Mouse (Mus musculus): ENCODE measurements around the gene Gzmb. TPM values are rescaled to one million over a fixed set of nuclear protein-coding genes. Genes with fewer than 3 reads are reported as not detected.

The Gzmb gene
- total RNA-seq, 2 experiments from 2014 or later, result 0.20 to 0.33 TPM

Other genes starting within 250 kb of the Gzmb start
- not detected for gene Mcpt1, start 244.3 kb downstream of the Gzmb start, total RNA-seq (2021)
- gene Mcpt9, start 231.8 kb downstream of the Gzmb start, total RNA-seq (2021), result not detected
- not detected for gene Mcpt2, start 220.2 kb downstream of the Gzmb start, total RNA-seq (2021)
- gene Mcpt4, start 199.9 kb downstream of the Gzmb start, total RNA-seq (2021), result 1 to 10 TPM; 2.2 to 2.8 TPM
- not detected for gene Mcpt8, start 177.0 kb downstream of the Gzmb start, total RNA-seq (2021)
- gene Ctsg, start 159.7 kb downstream of the Gzmb start, total RNA-seq (2021), result not detected
- gene Gzme, start 141.6 kb downstream of the Gzmb start, total RNA-seq (2021), result not detected
- gene Gzmd, start 129.7 kb downstream of the Gzmb start, total RNA-seq (2021), result not detected
- not detected for gene Gzmg, start 102.7 kb downstream of the Gzmb start, total RNA-seq (2021)
- not detected for gene Gzmn, start 87.7 kb downstream of the Gzmb start, total RNA-seq (2021)
- gene Gzmf, start 50.8 kb downstream of the Gzmb start, total RNA-seq (2021), result not detected
- not detected for gene Gzmc, start 27.6 kb downstream of the Gzmb start, total RNA-seq (2021)
- not detected for gene Atp12a, start 102.8 kb upstream of the Gzmb start, total RNA-seq (2021)
- 1 to 10 TPM in 1 of 2 experiments, under 1 TPM in 1; 0.63 to 1.5 TPM for gene Rnf17, start 140.3 kb upstream of the Gzmb start, total RNA-seq (2021)